Mouse (Mus musculus): ENCODE measurements around the gene Atp6v0a4.

DNA sequence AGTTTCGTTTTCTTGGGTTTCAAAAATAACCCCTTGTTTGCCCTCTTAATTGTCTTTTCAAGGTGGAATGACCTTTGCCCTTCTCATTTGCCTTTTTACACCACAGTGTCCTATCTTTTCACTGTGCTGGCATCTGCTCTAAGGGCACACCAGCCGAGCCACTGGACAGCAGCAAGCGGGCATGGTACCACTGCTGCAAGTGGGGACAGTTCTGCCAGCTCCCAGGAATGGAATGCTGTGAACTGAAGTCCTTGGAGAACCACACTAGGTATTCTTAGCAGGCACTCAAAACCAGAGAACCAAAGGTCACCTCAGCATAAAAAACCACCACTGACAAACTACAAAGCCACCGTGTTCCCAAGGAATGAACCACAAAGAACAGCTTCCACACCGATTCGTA, 1.6 kb downstream of the Atp6v0a4 start:
- TF ChIP-seq POLR2A (IDR thresholded peaks at IDR 0.05; ENCODE audit: insufficient read depth, low read depth, low read length) (no peak), CTCF (IDR thresholded peaks at IDR 0.05; ENCODE audit: insufficient read depth, low read depth, low read length) (no peak)
